Mouse (Mus musculus) limb, embryonic 14.5 days (tissue): ENCODE results near the gene Ccdc167. TPM values are rescaled to one million over a fixed set of nuclear protein-coding genes. Genes with fewer than 3 reads are reported as not detected.

Experiments
- ATAC-seq: fragments of 200-750 bp; cut with Nextera tagmentation; 2 replicates; pipeline ENCODE4 v1.8.0; 2017; ENCODE audit warnings: low read depth, moderate number of reproducible peaks, moderate TSS enrichment; ENCODE audit not compliant: low FRiP score
- DNase-seq: peaks from one replicate; pipeline ENCODE4 v3.0.0-alpha.2; 2015; ENCODE audit warnings: low spot score
- H3K27ac ChIP-seq: fragments of 300-500 bp; sonication (generic); replicated peaks from 2 replicates; pipeline ENCODE4 v1.5.1; 2014; ENCODE audit warnings: low read depth, mild to moderate bottlenecking, low read length, moderate library complexity, mixed read lengths
- H3K27me3 ChIP-seq: fragments of 300-500 bp; sonication (generic); 2 replicates; pipeline ENCODE4 v1.6.1; 2014; ENCODE audit warnings: low read length, mixed read lengths; ENCODE audit not compliant: control insufficient read depth, insufficient read depth
- H3K36me3 ChIP-seq: fragments of 300-500 bp; sonication (generic); 2 replicates; pipeline ENCODE4 v1.6.1; 2014; ENCODE audit warnings: mild to moderate bottlenecking, low read length, moderate library complexity, mixed read lengths; ENCODE audit not compliant: control insufficient read depth, insufficient read depth
- H3K4me1 ChIP-seq: fragments of 300-500 bp; sonication (generic); 2 replicates; pipeline ENCODE4 v1.6.1; 2014; ENCODE audit warnings: antibody characterized with exemption, low read length, mixed read lengths; ENCODE audit not compliant: control insufficient read depth, insufficient read depth
- H3K4me2 ChIP-seq: fragments of 300-500 bp; sonication (generic); replicated peaks from 2 replicates; pipeline ENCODE4 v1.6.1; 2014; ENCODE audit warnings: low read depth, mild to moderate bottlenecking, low read length, moderate library complexity; ENCODE audit not compliant: severe bottlenecking
- H3K4me3 ChIP-seq: fragments of 300-500 bp; sonication (generic); replicated peaks from 2 replicates; pipeline ENCODE4 v1.5.1; 2014; ENCODE audit warnings: low read length
- H3K9ac ChIP-seq: fragments of 300-500 bp; sonication (generic); 2 replicates; pipeline ENCODE4 v1.6.1; 2014; ENCODE audit warnings: mild to moderate bottlenecking, low read depth, low read length, moderate library complexity; ENCODE audit not compliant: severe bottlenecking
- H3K9me3 ChIP-seq: fragments of 300-500 bp; sonication (generic); 2 replicates; pipeline ENCODE4 v1.6.1; 2016; ENCODE audit warnings: low read length; ENCODE audit not compliant: control insufficient read depth
- POLR2A ChIP-seq: fragments of 200-500 bp; IDR thresholded peaks from 2 replicates; pipeline ENCODE4 v1.8.0; 2012; ENCODE audit warnings: inconsistent platforms, mild to moderate bottlenecking, moderate library complexity, borderline replicate concordance; ENCODE audit not compliant: insufficient read depth, insufficient read length; ENCODE audit errors: extremely low read depth
- WGBS: fragments of 180-500 bp; shearing (Covaris S2); extraction: QIAGEN DNeasy Blood & Tissue Kit; methylation state at CpG from one replicate; pipeline ENCODE4 v1.1.7; 2014; 5-methylcytosine and 5-hydroxymethylcytosine counted together
- polyA plus RNA-seq, 2 experiments: library from polyadenylated mRNA; depleted of rRNA in 1 of 2; stranded (reverse) in 1 of 2; unstranded in 1 of 2; fragments of >200 nt; fragmentation: Nextera tagmentation in 1 of 2; extraction: Ambion mirVana in 1 of 2; gene quantifications; 2 replicates each; pipeline versions ENCODE4 v1.2.1 to v1.2.3; 2012 to 2014

Ccdc167 gene
- polyA plus RNA-seq, 2 experiments, result 15.8 to 19.3 TPM

GRCm38 (mm10) chr17:29679038-29679767 is 37.6 kb downstream of the Ccdc167 start:
- no peaks in the 10 kb centered on the region for H3K4me1 ChIP-seq
- H3K4me2 ChIP-seq, result no peak overlapping the region
- no peak overlapping the region for H3K9ac ChIP-seq
- H3K27ac ChIP-seq, result no peak overlapping the region
- no peak for TF ChIP-seq POLR2A
- 90% methylated on average over 6 of the region's 6 CpGs for WGBS
- DNase-seq (no peak), ATAC-seq (no peak)
- peaks cover 98% of the 10 kb centered on the region for H3K36me3 ChIP-seq
- H3K9me3 ChIP-seq, result no peaks in the 10 kb centered on the region
- H3K27me3 ChIP-seq, result no peaks in the 10 kb centered on the region
- H3K4me3 ChIP-seq, result no peak overlapping the region

- ATAC-seq, result no peak
- no peak overlapping the region for H3K9ac ChIP-seq
- no peaks in the 10 kb centered on the region for H3K9me3 ChIP-seq
- no peak overlapping the region for H3K27ac ChIP-seq
- H3K4me2 ChIP-seq, result no peak overlapping the region
- H3K4me1 ChIP-seq, result no peaks in the 10 kb centered on the region
- no peaks in the 10 kb centered on the region for H3K27me3 ChIP-seq
- DNase-seq, result no peak
- no peak for TF ChIP-seq POLR2A
- H3K4me3 ChIP-seq, result no peak overlapping the region
- 88% methylated on average over 8 of the region's 8 CpGs for WGBS
- H3K36me3 ChIP-seq, result peaks cover 98% of the 10 kb centered on the region
These were observed 38.3 kb downstream of the Ccdc167 start for GRCm38 (mm10) chr17:29678526-29678925.

- no peak overlapping the region for H3K27ac ChIP-seq
- TF ChIP-seq POLR2A, result no peak
These were observed 43.5 kb downstream of the Ccdc167 start for GRCm38 (mm10) chr17:29673325-29673724.

GRCm38 (mm10) chr17:29671021-29671420 is 45.8 kb downstream of the Ccdc167 start:
- no peaks in the 10 kb centered on the region for H3K4me1 ChIP-seq
- no peaks in the 10 kb centered on the region for H3K9me3 ChIP-seq
- ATAC-seq, result no peak
- 91% methylated on average over 2 of the region's 2 CpGs for WGBS
- H3K27ac ChIP-seq, result no peak overlapping the region
- H3K9ac ChIP-seq, result no peak overlapping the region
- TF ChIP-seq POLR2A, result no peak
- no peak overlapping the region for H3K4me3 ChIP-seq
- no peaks in the 10 kb centered on the region for H3K27me3 ChIP-seq
- H3K36me3 ChIP-seq, result peaks cover 75% of the 10 kb centered on the region
- DNase-seq, result no peak
- H3K4me2 ChIP-seq, result no peak overlapping the region

More at GRCm38 (mm10) chr17:29673325-29673724, 43.5 kb downstream of the Ccdc167 start:
- DNase-seq (no peak), ATAC-seq (no peak)
- Histone ChIP-seq H3K27me3 (no peaks in the 10 kb centered on the region), H3K4me2 (no peak overlapping the region), H3K36me3 (peaks cover 82% of the 10 kb centered on the region), H3K9ac (no peak overlapping the region), H3K9me3 (no peaks in the 10 kb centered on the region), H3K4me3 (no peak overlapping the region), H3K4me1 (no peaks in the 10 kb centered on the region)
- 96% methylated on average over 4 of the region's 4 CpGs for WGBS

GRCm38 (mm10) chr17:29669936-29670335 is 46.9 kb downstream of the Ccdc167 start:
- no peak overlapping the region for H3K4me3 ChIP-seq
- H3K27ac ChIP-seq, result no peak overlapping the region
- TF ChIP-seq POLR2A, result no peak
- H3K27me3 ChIP-seq, result no peaks in the 10 kb centered on the region
- H3K4me2 ChIP-seq, result no peak overlapping the region
- no peaks in the 10 kb centered on the region for H3K4me1 ChIP-seq
- H3K9me3 ChIP-seq, result no peaks in the 10 kb centered on the region
- H3K9ac ChIP-seq, result no peak overlapping the region
- no peak for ATAC-seq
- no peak for DNase-seq
- peaks cover 73% of the 10 kb centered on the region for H3K36me3 ChIP-seq
